Mouse (Mus musculus): ENCODE measurements around the gene Rnase1.

Rnase1 gene

GRCm38 (mm10) chr14:51144451-51144850, 2.1 kb downstream of the Rnase1 start:
- Histone ChIP-seq H3K4me3 (replicated peaks; ENCODE audit: low read length) (no peak overlapping the region), H3K36me3 (ENCODE audit: insufficient read depth, low read length) (no peaks in the 10 kb centered on the region), H3K4me1 (replicated peaks; ENCODE audit: low read depth, low read length) (peaks cover 16% of the 10 kb centered on the region), H3K9me3 (ENCODE audit: low read length) (peaks cover 15% of the 10 kb centered on the region), H3K27me3 (ENCODE audit: insufficient read depth, low read length) (no peaks in the 10 kb centered on the region; the same call in 1 of the 2 replicates)
- TF ChIP-seq NANOG (IDR thresholded peaks at IDR 0.05; ENCODE audit: borderline replicate concordance, low read length) (no peak), CTCF (conservative IDR thresholded peaks at IDR 0.05; ENCODE audit: low read length) (no peak), POU5F1 (IDR thresholded peaks at IDR 0.05; ENCODE audit: borderline replicate concordance, low read length) (no peak)

- Histone ChIP-seq H3K4me1 (replicated peaks; ENCODE audit: low read depth, low read length) (peaks cover 16% of the 10 kb centered on the region), H3K9me3 (ENCODE audit: low read length) (peaks cover 16% of the 10 kb centered on the region), H3K4me3 (replicated peaks; ENCODE audit: low read length) (no peak overlapping the region), H3K36me3 (ENCODE audit: insufficient read depth, low read length) (no peaks in the 10 kb centered on the region), H3K27me3 (ENCODE audit: insufficient read depth, low read length) (no peaks in the 10 kb centered on the region; the same call in 1 of the 2 replicates)
- TF ChIP-seq NANOG (IDR thresholded peaks at IDR 0.05; ENCODE audit: borderline replicate concordance, low read length) (no peak), CTCF (conservative IDR thresholded peaks at IDR 0.05; ENCODE audit: low read length) (no peak), POU5F1 (IDR thresholded peaks at IDR 0.05; ENCODE audit: borderline replicate concordance, low read length) (no peak)
Measured at GRCm38 (mm10) chr14:51143937-51144336, 2.6 kb downstream of the Rnase1 start.

DNA sequence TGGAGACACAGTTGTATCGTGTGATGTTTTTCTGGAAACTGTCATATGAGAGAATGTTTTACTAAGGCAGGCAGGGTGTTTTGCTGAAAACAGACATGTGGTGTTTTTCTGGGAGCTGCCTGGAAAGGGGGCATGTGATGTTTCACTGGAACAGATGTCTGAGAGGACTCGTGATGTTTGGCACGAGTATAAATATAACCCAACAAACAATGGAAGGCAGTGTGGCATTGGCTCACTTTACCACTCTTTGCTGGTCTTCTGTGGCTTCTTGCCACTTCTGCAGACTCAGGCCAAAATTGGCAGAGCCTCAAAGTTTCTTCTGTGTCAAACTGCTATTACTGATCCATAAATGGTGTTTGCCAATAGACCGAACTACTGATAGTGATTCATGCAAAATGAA, 3.3 kb downstream of the Rnase1 start:
- Histone ChIP-seq H3K4me1 (replicated peaks; ENCODE audit: low read depth, low read length) (peaks cover 16% of the 10 kb centered on the region), H3K9me3 (ENCODE audit: low read length) (peaks cover 16% of the 10 kb centered on the region), H3K36me3 (ENCODE audit: insufficient read depth, low read length) (no peaks in the 10 kb centered on the region), H3K27me3 (ENCODE audit: insufficient read depth, low read length) (no peaks in the 10 kb centered on the region; the same call in 1 of the 2 replicates), H3K4me3 (replicated peaks; ENCODE audit: low read length) (no peak overlapping the region)
- no peak for TF ChIP-seq CTCF (conservative IDR thresholded peaks at IDR 0.05; ENCODE audit: low read length)
- TF ChIP-seq POU5F1 (IDR thresholded peaks at IDR 0.05; ENCODE audit: borderline replicate concordance, low read length) = no peak
- no peak for TF ChIP-seq NANOG (IDR thresholded peaks at IDR 0.05; ENCODE audit: borderline replicate concordance, low read length)

- no peaks in the 10 kb centered on the region for H3K36me3 ChIP-seq (ENCODE audit: insufficient read depth, low read length)
- no peak overlapping the region for H3K4me3 ChIP-seq (replicated peaks; ENCODE audit: low read length)
- H3K9me3 ChIP-seq (ENCODE audit: low read length) = peaks cover 16% of the 10 kb centered on the region
- TF ChIP-seq POU5F1 (IDR thresholded peaks at IDR 0.05; ENCODE audit: borderline replicate concordance, low read length) (no peak), CTCF (conservative IDR thresholded peaks at IDR 0.05; ENCODE audit: low read length) (no peak), NANOG (IDR thresholded peaks at IDR 0.05; ENCODE audit: borderline replicate concordance, low read length) (no peak)
- peaks cover 16% of the 10 kb centered on the region for H3K4me1 ChIP-seq (replicated peaks; ENCODE audit: low read depth, low read length)
- H3K27me3 ChIP-seq (ENCODE audit: insufficient read depth, low read length) = no peaks in the 10 kb centered on the region
Measured at GRCm38 (mm10) chr14:51142568-51142967, 4.0 kb downstream of the Rnase1 start.

DNA sequence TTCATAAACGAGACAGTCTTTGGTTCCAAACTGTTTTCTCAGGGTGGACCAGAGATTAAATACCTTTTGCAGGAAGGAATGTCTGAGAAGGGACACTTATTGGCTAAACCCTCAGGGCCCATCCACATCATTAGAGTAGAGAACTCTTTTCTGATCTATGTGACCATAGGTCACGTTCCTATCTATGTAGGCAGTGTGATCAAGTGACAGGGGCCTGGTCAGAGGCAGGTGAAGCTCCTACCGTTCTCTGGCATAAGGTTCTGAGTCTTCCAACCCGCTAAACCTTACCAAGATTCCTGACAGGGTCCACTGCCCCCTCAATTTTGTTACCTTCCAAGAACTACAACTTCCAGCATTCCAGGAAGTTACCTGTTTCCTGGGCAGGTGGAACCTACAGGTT, 4.5 kb downstream of the Rnase1 start:
- no peaks in the 10 kb centered on the region for H3K36me3 ChIP-seq (ENCODE audit: insufficient read depth, low read length)
- no peak overlapping the region for H3K4me3 ChIP-seq (replicated peaks; ENCODE audit: low read length)
- H3K4me1 ChIP-seq (replicated peaks; ENCODE audit: low read depth, low read length) = peaks cover 14% of the 10 kb centered on the region
- TF ChIP-seq NANOG (IDR thresholded peaks at IDR 0.05; ENCODE audit: borderline replicate concordance, low read length) (no peak), CTCF (conservative IDR thresholded peaks at IDR 0.05; ENCODE audit: low read length) (no peak), POU5F1 (IDR thresholded peaks at IDR 0.05; ENCODE audit: borderline replicate concordance, low read length) (no peak)
- H3K27me3 ChIP-seq (ENCODE audit: insufficient read depth, low read length) = no peaks in the 10 kb centered on the region
- H3K9me3 ChIP-seq (ENCODE audit: low read length) = peaks cover 16% of the 10 kb centered on the region

DNA sequence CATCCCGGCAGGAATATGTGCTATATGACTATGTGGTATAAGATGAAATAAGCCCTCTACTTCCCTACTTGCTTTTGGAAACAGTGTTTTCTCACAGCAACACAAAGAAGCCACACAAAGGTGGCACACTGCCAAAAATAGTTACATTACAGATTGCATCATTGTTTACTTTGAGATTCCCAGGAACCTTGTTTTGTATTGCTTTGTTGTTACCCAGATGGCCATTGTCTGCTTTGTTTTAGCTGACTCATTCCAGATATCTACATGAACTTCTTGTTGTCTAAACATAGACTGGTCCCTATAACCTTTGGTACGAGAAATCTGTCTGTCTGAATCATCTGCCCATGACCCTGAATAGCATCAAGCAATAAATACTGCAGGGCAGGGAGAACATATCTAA, 6.2 kb downstream of the Rnase1 start:
- TF ChIP-seq POU5F1 (IDR thresholded peaks at IDR 0.05; ENCODE audit: borderline replicate concordance, low read length) (no peak), CTCF (conservative IDR thresholded peaks at IDR 0.05; ENCODE audit: low read length) (no peak), NANOG (IDR thresholded peaks at IDR 0.05; ENCODE audit: borderline replicate concordance, low read length) (no peak)
- Histone ChIP-seq H3K9me3 (ENCODE audit: low read length) (peaks cover 16% of the 10 kb centered on the region), H3K36me3 (ENCODE audit: insufficient read depth, low read length) (no peaks in the 10 kb centered on the region), H3K4me1 (replicated peaks; ENCODE audit: low read depth, low read length) (no peaks in the 10 kb centered on the region), H3K4me3 (replicated peaks; ENCODE audit: low read length) (no peak overlapping the region), H3K27me3 (ENCODE audit: insufficient read depth, low read length) (no peaks in the 10 kb centered on the region)

DNA sequence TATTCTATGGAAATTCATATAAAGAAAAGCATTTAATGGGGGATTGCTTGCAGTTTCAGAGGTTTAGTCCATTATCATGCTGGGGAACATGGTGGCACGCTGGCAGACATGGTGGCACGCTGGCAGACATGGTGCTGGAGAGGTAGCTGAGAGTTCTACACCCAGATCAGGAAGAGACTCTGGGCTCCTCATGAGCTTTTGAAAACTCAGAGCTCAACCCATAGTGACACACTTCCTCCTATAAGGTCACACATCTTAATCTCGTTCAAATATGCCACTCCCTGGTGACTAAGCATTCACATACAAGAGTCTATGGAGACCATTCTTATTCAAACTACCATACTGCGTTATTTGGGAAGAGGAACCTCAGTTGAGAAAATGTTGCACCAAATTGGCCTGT, 14.2 kb downstream of the Rnase1 start:
- no peak overlapping the region for H3K4me3 ChIP-seq (replicated peaks; ENCODE audit: low read length)
- H3K27me3 ChIP-seq (ENCODE audit: insufficient read depth, low read length) = no peaks in the 10 kb centered on the region
- H3K36me3 ChIP-seq (ENCODE audit: insufficient read depth, low read length) = no peaks in the 10 kb centered on the region
- H3K9me3 ChIP-seq (ENCODE audit: low read length) = no peaks in the 10 kb centered on the region
- peaks cover 23% of the 10 kb centered on the region for H3K4me1 ChIP-seq (replicated peaks; ENCODE audit: low read depth, low read length)
- TF ChIP-seq POU5F1 (IDR thresholded peaks at IDR 0.05; ENCODE audit: borderline replicate concordance, low read length) (no peak), CTCF (conservative IDR thresholded peaks at IDR 0.05; ENCODE audit: low read length) (no peak), NANOG (IDR thresholded peaks at IDR 0.05; ENCODE audit: borderline replicate concordance, low read length) (no peak)

DNA sequence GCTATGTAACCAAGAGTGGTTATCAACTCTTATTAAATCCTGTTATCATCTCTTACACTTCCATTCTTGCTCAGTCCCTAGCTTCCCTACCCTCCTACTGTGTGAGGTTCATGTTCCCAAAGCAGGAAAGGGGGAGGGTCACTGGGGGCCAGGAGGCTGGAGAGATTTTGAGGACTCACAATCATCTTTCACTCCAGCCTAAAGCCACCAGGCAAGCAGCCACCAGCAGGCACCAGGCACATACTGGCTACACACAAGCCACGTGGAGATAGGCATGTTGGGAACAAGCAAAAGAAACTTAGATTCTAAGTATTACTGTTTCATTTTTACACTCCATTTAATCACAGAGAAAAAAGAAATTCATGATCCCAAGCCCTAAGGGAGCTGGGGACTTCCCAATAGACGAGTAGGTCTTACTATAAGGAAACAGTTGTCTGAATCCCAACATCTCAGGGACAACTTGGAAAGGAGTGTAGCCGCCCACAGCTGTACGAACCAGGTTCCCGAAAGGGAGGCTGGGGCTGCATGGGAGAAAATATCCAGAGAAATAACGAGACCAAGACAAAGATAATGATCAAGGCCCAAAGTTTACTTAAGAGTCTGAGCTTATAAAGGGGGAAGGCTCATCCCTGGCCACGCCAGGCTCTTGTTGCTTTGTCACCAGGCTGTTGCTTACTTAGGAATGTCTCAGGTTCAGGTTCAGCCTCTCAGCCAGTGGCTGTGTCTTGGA, 15.3 kb downstream of the Rnase1 start:
- TF ChIP-seq CTCF (conservative IDR thresholded peaks at IDR 0.05; ENCODE audit: low read length) (no peak), NANOG (IDR thresholded peaks at IDR 0.05; ENCODE audit: borderline replicate concordance, low read length) (no peak), POU5F1 (IDR thresholded peaks at IDR 0.05; ENCODE audit: borderline replicate concordance, low read length) (no peak)
- H3K27me3 ChIP-seq (ENCODE audit: insufficient read depth, low read length) = no peaks in the 10 kb centered on the region
- no peaks in the 10 kb centered on the region for H3K9me3 ChIP-seq (ENCODE audit: low read length)
- H3K4me3 ChIP-seq (replicated peaks; ENCODE audit: low read length) = no peak overlapping the region
- peaks cover 23% of the 10 kb centered on the region for H3K4me1 ChIP-seq (replicated peaks; ENCODE audit: low read depth, low read length)
- no peaks in the 10 kb centered on the region for H3K36me3 ChIP-seq (ENCODE audit: insufficient read depth, low read length)

Data from E14TG2a.4 (cell line).